Mouse (Mus musculus): ENCODE measurements around the gene Olfr130.

DNA sequence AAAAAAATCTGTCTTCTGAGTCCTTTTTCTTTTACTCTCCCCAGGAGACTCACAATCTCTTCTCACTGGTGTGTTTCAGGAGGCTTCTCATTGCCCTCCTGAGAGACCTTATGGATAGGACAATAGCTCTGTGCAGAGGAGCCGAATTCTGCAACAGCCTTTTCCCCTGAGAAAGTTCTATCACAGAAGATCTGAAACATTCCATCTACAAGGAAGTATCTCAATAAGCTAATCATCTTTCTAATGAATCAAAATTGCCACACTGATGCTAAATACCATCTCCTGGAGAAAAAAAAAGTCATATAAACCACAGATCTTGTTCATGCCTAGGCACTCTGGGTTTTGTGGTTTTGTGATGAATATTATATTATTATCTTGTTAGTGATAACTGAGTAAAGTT, 3.7 kb upstream of the Olfr130 start, which contains the start of gene Olfr129:
- no peak for TF ChIP-seq CTCF (IDR thresholded peaks at IDR 0.05; ENCODE audit: low read depth)
- no peak for TF ChIP-seq EP300 (IDR thresholded peaks at IDR 0.05; ENCODE audit: low read depth)

All from heart, postnatal 0 days (tissue).